Mouse (Mus musculus) hindbrain, embryonic 13.5 days (tissue): ENCODE data around the gene Trpm2. TPM values are rescaled to one million over a fixed set of nuclear protein-coding genes. Genes with fewer than 3 reads are reported as not detected.

ENCODE experiments used
- ATAC-seq: fragments of 200-750 bp; cut with Nextera tagmentation; 2 replicates; pipeline ENCODE4 v1.8.0; 2017; ENCODE audit warnings: moderate TSS enrichment; ENCODE audit not compliant: low FRiP score
- H3K27ac ChIP-seq: fragments of 300-500 bp; sonication (generic); 2 replicates; pipeline ENCODE4 v1.5.1; 2015; ENCODE audit warnings: inconsistent platforms, mild to moderate bottlenecking, moderate library complexity
- H3K27me3 ChIP-seq: fragments of 300-500 bp; sonication (generic); 2 replicates; pipeline ENCODE4 v1.6.1; 2015; ENCODE audit warnings: mild to moderate bottlenecking, inconsistent platforms
- H3K36me3 ChIP-seq: fragments of 300-500 bp; sonication (generic); 2 replicates; pipeline ENCODE4 v1.6.1; 2015; ENCODE audit warnings: mild to moderate bottlenecking, inconsistent platforms
- H3K4me1 ChIP-seq: fragments of 300-500 bp; sonication (generic); replicated peaks from 2 replicates; pipeline ENCODE4 v1.6.1; 2015; ENCODE audit warnings: inconsistent platforms
- H3K4me2 ChIP-seq: fragments of 300-500 bp; sonication (generic); 2 replicates; pipeline ENCODE4 v1.6.1; 2015; ENCODE audit warnings: inconsistent platforms, mild to moderate bottlenecking, moderate library complexity
- H3K4me3 ChIP-seq: fragments of 300-500 bp; sonication (generic); 2 replicates; pipeline ENCODE4 v1.5.1; 2015; ENCODE audit warnings: mild to moderate bottlenecking, inconsistent platforms
- H3K9ac ChIP-seq: fragments of 300-500 bp; sonication (generic); 2 replicates; pipeline ENCODE4 v1.6.1; 2015; ENCODE audit warnings: mild to moderate bottlenecking, inconsistent platforms
- H3K9me3 ChIP-seq: fragments of 300-500 bp; sonication (generic); 2 replicates; pipeline ENCODE4 v1.6.1; 2016; ENCODE audit warnings: inconsistent platforms
- WGBS: fragments of 180-500 bp; shearing (Covaris S2); methylation state at CpG from one replicate; pipeline ENCODE4 v1.1.7; 2015; 5-methylcytosine and 5-hydroxymethylcytosine counted together
- polyA plus RNA-seq: library from polyadenylated mRNA; unstranded; fragments of >200 nt; fragmentation: Nextera tagmentation; extraction: Ambion mirVana; gene quantifications from 2 replicates; pipeline ENCODE4 v1.2.1, GENCODE M21; 2015

The Trpm2 gene
- polyA plus RNA-seq, 1 experiment from 2014 or later, result 3.9 TPM

GRCm38 (mm10) chr10:77922681-77923080, 47.7 kb downstream of the Trpm2 start:
- no peak overlapping the region for H3K9ac ChIP-seq
- no peaks in the 10 kb centered on the region for H3K4me1 ChIP-seq
- H3K27me3 ChIP-seq, result no peaks in the 10 kb centered on the region
- 84% methylated on average over 4 of the region's 4 CpGs for WGBS
- no peaks in the 10 kb centered on the region for H3K9me3 ChIP-seq
- no peak overlapping the region for H3K27ac ChIP-seq
- no peak overlapping the region for H3K4me2 ChIP-seq
- ATAC-seq, result no peak
- no peak overlapping the region for H3K4me3 ChIP-seq
- no peaks in the 10 kb centered on the region for H3K36me3 ChIP-seq

GRCm38 (mm10) chr10:77921009-77921408, 49.4 kb downstream of the Trpm2 start:
- no peak overlapping the region for H3K9ac ChIP-seq

GRCm38 (mm10) chr10:77916636-77917335, 53.6 kb downstream of the Trpm2 start:
- 59% methylated on average over 8 of the region's 8 CpGs for WGBS
- no peaks in the 10 kb centered on the region for H3K4me1 ChIP-seq
- H3K9ac ChIP-seq, result no peak overlapping the region
- no peak for ATAC-seq
- no peaks in the 10 kb centered on the region for H3K36me3 ChIP-seq
- H3K27me3 ChIP-seq, result no peaks in the 10 kb centered on the region
- H3K27ac ChIP-seq, result no peak overlapping the region
- H3K4me3 ChIP-seq, result no peak overlapping the region
- H3K4me2 ChIP-seq, result no peak overlapping the region
- H3K9me3 ChIP-seq, result no peaks in the 10 kb centered on the region

More at GRCm38 (mm10) chr10:77921009-77921408, 49.4 kb downstream of the Trpm2 start:
- 81% methylated on average over 5 of the region's 5 CpGs for WGBS
- H3K4me3 ChIP-seq, result no peak overlapping the region
- H3K9me3 ChIP-seq, result no peaks in the 10 kb centered on the region
- H3K4me1 ChIP-seq, result no peaks in the 10 kb centered on the region
- H3K27me3 ChIP-seq, result no peaks in the 10 kb centered on the region
- no peak overlapping the region for H3K4me2 ChIP-seq
- H3K36me3 ChIP-seq, result no peaks in the 10 kb centered on the region
- no peak for ATAC-seq
- H3K27ac ChIP-seq, result no peak overlapping the region

GRCm38 (mm10) chr10:77913292-77913691, 57.1 kb downstream of the Trpm2 start:
- H3K27ac ChIP-seq, result no peak overlapping the region
- no peaks in the 10 kb centered on the region for H3K27me3 ChIP-seq
- no peak overlapping the region for H3K9ac ChIP-seq
- H3K9me3 ChIP-seq, result no peaks in the 10 kb centered on the region
- no peak for ATAC-seq
- H3K36me3 ChIP-seq, result no peaks in the 10 kb centered on the region
- no peak overlapping the region for H3K4me2 ChIP-seq
- WGBS, result 86% methylated on average over 4 of the region's 4 CpGs
- no peak overlapping the region for H3K4me3 ChIP-seq
- H3K4me1 ChIP-seq, result no peaks in the 10 kb centered on the region

- Histone ChIP-seq H3K4me1 (no peaks in the 10 kb centered on the region), H3K4me3 (no peak overlapping the region), H3K27me3 (no peaks in the 10 kb centered on the region), H3K36me3 (no peaks in the 10 kb centered on the region), H3K27ac (no peak overlapping the region), H3K4me2 (no peak overlapping the region), H3K9ac (no peak overlapping the region), H3K9me3 (no peaks in the 10 kb centered on the region)
- no peak for ATAC-seq
- 82% methylated on average over 7 of the region's 7 CpGs for WGBS
Observed at GRCm38 (mm10) chr10:77912605-77913004, 57.8 kb downstream of the Trpm2 start.

GRCm38 (mm10) chr10:77902894-77903715, 67.3 kb downstream of the Trpm2 start:
- Histone ChIP-seq H3K4me2 (peak overlapping the region; percentile 75), H3K9ac (peak overlapping the region; percentile 65), H3K36me3 (0 out of 2 replicates have a peak, but pooled peaks cover 3% of the 10 kb centered on the region), H3K4me3 (peak overlapping the region; percentile 58), H3K9me3 (no peaks in the 10 kb centered on the region), H3K27me3 (0 out of 2 replicates have a peak, but pooled peaks cover 5% of the 10 kb centered on the region), H3K27ac (peak overlapping the region; percentile 79; the same call in 1 of the 2 replicates), H3K4me1 (peaks cover 27% of the 10 kb centered on the region)
- 7% methylated on average over 35 of the region's 35 CpGs for WGBS
- ATAC-seq, result peak; percentile 93

GRCm38 (mm10) chr10:77902211-77902893, 68.0 kb downstream of the Trpm2 start, which contains the start of gene Lrrc3:
Gene Lrrc3, minus strand, starts transcription at chr10:77902536.
- Histone ChIP-seq H3K4me1 (peaks cover 27% of the 10 kb centered on the region), H3K27ac (peak within 1 kb of the TSS; percentile 79), H3K27me3 (0 out of 2 replicates have a peak, but pooled peaks cover 5% of the 10 kb centered on the region), H3K4me2 (peak within 1 kb of the TSS; percentile 75), H3K9ac (peak within 1 kb of the TSS; percentile 81), H3K9me3 (no peaks in the 10 kb centered on the region), H3K36me3 (0 out of 2 replicates have a peak, but pooled peaks cover 3% of the 10 kb centered on the region), H3K4me3 (peak within 1 kb of the TSS; percentile 58)
- under 1% methylated on average over 42 of the region's 46 CpGs for WGBS
- peak; percentile 81 for ATAC-seq

- H3K9ac ChIP-seq, result peak overlapping the region; percentile 81
- H3K36me3 ChIP-seq, result 0 out of 2 replicates have a peak, but pooled peaks cover 3% of the 10 kb centered on the region
- peak overlapping the region; percentile 79 for H3K27ac ChIP-seq
- WGBS, result 2% methylated on average over 14 of the region's 14 CpGs
- peaks cover 27% of the 10 kb centered on the region for H3K4me1 ChIP-seq
- peak; percentile 26 for ATAC-seq
- H3K27me3 ChIP-seq, result 0 out of 2 replicates have a peak, but pooled peaks cover 5% of the 10 kb centered on the region
- peak overlapping the region; percentile 58 for H3K4me3 ChIP-seq
- H3K9me3 ChIP-seq, result no peaks in the 10 kb centered on the region
- peak overlapping the region; percentile 75 for H3K4me2 ChIP-seq
Observed at GRCm38 (mm10) chr10:77901871-77902210, 68.5 kb downstream of the Trpm2 start.

- Histone ChIP-seq H3K27me3 (0 out of 2 replicates have a peak, but pooled peaks cover 5% of the 10 kb centered on the region), H3K4me2 (peak overlapping the region; percentile 75), H3K4me1 (peaks cover 29% of the 10 kb centered on the region), H3K27ac (no peak overlapping the region), H3K36me3 (0 out of 2 replicates have a peak, but pooled peaks cover 3% of the 10 kb centered on the region), H3K9me3 (no peaks in the 10 kb centered on the region), H3K4me3 (peak overlapping the region; percentile 58), H3K9ac (peak overlapping the region; percentile 81)
- ATAC-seq, result no peak
- 85% methylated on average over 27 of the region's 27 CpGs for WGBS
Observed at GRCm38 (mm10) chr10:77900903-77901818, 69.2 kb downstream of the Trpm2 start.

- no peak for ATAC-seq
- H3K9me3 ChIP-seq, result no peaks in the 10 kb centered on the region
- no peak overlapping the region for H3K4me2 ChIP-seq
- H3K36me3 ChIP-seq, result 0 out of 2 replicates have a peak, but pooled peaks cover 3% of the 10 kb centered on the region
- 77% methylated on average over 7 of the region's 7 CpGs for WGBS
- H3K27ac ChIP-seq, result no peak overlapping the region
- H3K4me1 ChIP-seq, result peaks cover 36% of the 10 kb centered on the region
- no peak overlapping the region for H3K9ac ChIP-seq
- no peak overlapping the region for H3K4me3 ChIP-seq
- H3K27me3 ChIP-seq, result 0 out of 2 replicates have a peak, but pooled peaks cover 5% of the 10 kb centered on the region
Observed at GRCm38 (mm10) chr10:77900126-77900525, 70.2 kb downstream of the Trpm2 start.

- H3K4me3 ChIP-seq, result no peak overlapping the region
- ATAC-seq, result no peak
- H3K27ac ChIP-seq, result no peak overlapping the region
- H3K36me3 ChIP-seq, result 0 out of 2 replicates have a peak, but pooled peaks cover under 1% of the 10 kb centered on the region
- WGBS, result 67% methylated on average over 5 of the region's 5 CpGs
- H3K9ac ChIP-seq, result no peak overlapping the region
- H3K4me2 ChIP-seq, result no peak overlapping the region
- 0 out of 2 replicates have a peak, but pooled peaks cover 3% of the 10 kb centered on the region for H3K27me3 ChIP-seq
- H3K4me1 ChIP-seq, result peaks cover 16% of the 10 kb centered on the region
- no peaks in the 10 kb centered on the region for H3K9me3 ChIP-seq
Observed at GRCm38 (mm10) chr10:77895562-77895961, 74.8 kb downstream of the Trpm2 start.
